Mouse (Mus musculus) thymus, postnatal 0 days (tissue): ENCODE measurements at regions not wholly inside any gene's neighbourhood (a gene's known extent, or its start where the extent isn't known, plus 50 kb on each side); places are given as distances from the start of the nearest gene placed in this dataset.

Experiments
- DNase-seq: peaks from one replicate; pipeline ENCODE4 v3.0.0-alpha.2; 2015; ENCODE audit warnings: low spot score

DNA sequence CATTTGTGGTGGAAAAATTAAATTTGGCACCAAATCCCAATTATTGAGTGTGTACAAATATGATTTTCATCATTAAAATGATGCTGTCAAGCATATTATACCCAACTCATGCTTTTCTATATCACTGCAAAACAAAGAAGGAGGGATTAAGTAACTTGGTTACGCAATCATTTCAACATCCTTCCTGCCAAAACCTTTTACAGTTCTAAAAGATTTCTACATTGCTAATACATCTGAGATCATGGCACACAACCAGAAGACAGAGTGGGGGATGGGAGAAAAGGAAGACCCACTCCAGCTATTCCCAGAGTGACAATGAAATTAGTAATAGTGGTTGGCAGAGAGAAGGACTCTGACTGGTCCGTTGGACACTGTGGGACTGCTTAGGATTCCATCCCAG, 280.3 kb upstream of the Nr2f2 start:
- no peak for DNase-seq

DNA sequence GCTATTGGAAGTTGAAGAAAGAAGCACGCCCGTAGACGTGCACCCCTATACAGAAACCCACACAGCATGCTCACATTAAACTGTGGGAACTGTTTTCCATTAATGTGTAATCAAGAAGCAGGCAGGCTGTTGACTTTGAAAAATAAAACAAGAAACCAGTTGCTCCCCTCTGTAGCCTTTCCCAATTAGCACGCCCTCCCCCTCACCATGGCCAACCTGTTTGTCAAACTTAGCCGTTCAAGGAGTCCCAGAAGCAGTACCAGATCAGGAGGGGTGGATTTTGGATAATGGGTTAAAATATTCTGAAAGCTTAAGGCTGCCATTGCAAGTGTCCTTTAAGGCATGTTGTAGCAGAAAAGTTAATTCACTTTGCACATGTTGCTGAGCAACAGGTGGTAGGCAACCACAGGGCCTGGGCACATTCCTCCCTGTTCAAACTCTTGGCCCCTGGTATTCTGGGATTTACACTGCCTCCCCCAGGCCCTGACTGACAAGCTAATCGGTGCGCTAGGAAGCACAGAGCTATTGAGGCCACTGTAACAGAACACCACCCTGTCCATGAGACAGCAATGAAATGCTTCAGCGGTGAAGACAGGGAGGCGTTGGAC, 277.3 kb upstream of the Nr2f2 start:
- DNase-seq, result no peak

DNA sequence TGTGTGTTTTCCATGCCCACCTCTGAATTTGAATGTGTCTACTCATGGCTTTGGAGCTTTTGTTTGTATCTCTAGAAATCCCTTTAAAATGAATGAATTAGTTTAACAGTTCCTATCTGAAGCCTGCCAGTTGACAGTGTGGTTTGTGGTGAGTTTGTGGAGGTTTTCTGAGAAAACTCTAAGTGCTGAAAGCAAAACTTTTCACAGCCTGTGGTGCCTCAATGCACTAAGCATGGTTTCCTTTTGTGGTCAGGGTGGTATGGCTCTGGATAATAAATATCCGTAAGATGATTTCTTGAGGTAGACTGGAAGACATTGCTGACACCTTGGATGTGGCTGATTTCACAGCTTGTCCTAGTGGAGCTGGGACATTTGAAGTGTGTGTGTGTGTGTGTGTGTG, 276.5 kb upstream of the Nr2f2 start:
- DNase-seq, result no peak

DNA sequence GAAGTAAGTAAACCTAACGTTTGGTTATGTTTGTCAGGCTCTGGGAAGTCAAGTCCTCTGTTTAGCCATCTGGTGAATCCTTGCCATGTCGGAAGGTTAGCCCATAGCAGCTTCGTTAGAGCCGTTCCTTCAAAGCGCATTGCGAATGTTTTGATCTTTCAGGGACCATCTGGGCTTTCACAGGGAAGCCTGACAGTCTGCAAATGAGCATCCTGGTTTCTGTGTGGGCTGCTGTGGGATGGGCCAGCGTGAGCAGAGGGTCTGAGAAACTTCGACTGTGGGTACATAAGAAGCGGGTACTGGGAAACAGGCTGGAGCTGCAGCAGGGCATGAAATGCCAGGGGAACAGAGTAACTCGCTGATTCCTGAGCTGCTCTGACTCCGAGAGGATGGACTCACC, 274.7 kb upstream of the Nr2f2 start:
- no peak for DNase-seq

DNA sequence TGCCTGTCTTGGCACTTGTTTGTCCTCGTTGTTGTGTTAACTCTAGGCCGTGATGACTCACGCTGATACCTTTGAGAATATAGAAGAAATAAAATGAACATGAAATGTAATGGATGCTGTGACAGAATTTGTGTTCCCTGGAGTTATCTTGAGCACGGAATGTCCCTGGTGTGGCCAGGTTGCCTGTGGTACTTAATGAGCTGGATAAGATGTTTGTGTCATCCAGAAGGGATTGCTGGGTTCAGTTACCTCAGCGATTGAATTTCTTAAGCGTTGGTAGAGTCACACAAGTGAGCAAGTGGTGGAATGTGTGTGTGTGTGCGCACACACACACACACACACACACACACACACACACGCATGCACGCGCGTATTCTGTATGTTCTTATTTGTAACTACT, 274.0 kb upstream of the Nr2f2 start:
- no peak for DNase-seq

DNA sequence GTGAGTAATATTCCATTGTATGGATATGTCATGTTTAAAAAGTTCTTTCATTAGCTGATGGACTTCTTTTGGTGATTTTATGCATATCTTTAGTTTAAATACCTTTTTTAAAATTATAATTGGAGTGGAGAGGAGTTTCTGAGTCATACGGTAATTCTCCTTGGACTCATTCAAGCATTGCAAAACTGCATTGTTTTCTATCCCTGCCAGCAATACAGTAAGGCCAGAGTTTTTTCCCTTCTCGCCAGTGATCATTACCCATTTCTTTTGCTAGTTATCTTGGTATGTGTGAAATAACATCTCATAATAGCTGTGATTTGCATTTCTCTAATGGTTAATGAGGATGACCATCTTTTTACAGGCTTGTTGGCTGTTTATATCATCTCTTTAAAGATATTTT, 271.6 kb upstream of the Nr2f2 start:
- no peak for DNase-seq

DNA sequence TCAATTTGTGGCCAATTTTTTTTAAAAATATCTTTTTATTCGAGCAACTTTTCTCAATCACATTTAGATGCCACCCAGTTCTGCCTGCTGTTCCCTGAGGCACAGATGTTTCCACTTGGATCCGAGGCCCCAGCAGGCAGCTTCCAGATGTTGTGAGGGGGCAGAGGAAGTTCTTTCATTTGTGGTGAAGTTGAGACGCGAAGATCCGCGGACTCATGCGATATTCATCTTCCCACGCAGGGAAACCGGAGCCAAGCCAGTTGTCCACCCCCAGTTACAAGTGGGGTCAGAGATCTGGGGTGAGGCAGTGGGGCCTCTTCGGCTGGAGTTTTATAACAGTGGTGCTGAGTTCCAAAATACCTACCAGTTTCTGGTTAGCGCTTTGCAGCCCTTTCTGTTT, 267.5 kb upstream of the Nr2f2 start:
- DNase-seq, result no peak

DNA sequence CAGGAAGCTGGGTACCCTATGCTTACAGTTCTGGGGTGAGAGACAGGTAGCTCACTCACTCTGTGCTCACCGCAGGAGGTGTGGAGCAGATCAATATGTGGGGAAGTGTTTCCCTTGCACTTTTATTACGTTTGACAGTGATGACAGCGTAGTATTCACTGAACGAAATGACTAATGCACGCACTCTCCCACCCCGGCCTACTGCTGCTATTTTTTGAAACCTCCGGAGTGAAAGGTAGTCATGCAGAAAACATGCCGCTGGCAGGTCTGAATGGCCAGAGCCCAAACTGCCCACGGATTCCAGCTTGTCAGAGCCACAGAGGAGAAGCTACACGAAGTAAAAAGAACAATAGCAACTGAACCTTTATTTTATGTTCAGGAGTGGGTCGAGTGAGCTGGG, 267.0 kb upstream of the Nr2f2 start:
- DNase-seq, result no peak

DNA sequence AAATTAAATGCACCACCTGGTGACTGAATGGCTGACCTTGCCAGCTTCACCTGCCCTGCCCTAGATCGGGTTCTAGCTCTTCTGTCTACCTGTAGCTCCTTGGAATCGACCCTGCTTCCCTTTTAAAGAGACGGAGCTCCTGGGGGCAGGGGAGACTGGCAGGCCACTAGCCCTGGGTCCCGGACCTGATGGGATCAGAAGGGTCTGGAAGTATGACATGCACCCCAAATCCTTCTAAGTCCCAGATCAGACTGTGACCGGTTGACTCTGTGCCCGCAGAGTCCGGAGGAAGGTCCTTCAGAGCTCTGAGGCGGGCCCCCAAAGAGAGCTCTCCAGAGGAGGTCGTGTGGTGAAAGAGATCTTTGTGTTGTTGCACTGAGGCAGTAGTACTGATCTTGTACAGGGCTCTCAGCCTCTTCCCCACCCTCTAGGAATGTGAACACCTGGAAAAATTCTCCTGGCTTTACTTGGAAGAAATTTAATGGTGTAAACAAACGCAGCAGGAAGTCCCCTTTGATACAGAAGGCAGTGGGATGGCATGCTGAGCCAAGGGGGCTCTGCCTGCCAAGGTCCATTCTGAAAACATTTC, 259.2 kb upstream of the Nr2f2 start:
- DNase-seq, result no peak

DNA sequence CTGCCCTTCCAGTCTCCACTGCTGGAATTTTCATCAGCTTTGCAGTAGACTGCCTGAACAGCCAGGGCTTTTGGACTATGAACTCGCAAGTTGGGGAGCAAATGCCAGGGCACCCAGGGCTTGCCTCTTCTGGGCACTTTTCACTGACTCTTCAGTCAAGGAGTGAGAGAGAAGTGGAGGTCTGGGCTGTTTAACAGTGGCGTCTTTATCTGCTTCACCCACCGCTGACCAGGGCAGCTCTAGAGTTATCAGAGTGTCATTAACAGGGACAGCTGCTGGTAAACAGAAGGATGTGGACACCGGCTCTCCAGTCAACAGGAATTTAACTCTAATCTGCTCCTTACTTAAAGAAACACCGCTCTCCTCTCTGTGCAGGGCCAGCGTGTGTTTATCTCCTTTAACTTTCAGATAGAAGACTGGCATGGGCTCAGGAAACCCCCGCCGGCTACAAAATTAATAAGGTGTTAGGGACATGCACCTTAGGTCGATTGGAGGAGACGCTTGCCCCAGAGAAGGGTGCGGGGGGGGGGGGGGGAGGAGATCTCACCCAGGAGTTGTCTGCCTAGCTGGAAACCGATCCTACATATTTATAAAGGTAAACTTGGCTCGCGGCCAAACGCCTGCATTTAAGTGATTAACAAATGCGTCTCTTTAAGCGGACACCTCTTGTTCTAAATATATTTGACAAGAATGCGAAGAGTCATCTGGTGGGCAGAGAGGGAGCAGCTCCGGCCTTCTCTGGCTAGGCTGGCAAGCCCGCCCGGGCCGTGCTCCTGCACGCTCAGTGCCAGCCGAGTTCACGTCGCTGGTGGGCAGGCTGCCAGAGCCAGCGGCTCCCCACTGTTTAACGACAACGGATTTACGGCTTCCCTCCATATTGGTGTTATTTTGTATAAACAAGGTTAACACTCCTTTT, 258.4 kb upstream of the Nr2f2 start:
- DNase-seq, result no peak

DNA sequence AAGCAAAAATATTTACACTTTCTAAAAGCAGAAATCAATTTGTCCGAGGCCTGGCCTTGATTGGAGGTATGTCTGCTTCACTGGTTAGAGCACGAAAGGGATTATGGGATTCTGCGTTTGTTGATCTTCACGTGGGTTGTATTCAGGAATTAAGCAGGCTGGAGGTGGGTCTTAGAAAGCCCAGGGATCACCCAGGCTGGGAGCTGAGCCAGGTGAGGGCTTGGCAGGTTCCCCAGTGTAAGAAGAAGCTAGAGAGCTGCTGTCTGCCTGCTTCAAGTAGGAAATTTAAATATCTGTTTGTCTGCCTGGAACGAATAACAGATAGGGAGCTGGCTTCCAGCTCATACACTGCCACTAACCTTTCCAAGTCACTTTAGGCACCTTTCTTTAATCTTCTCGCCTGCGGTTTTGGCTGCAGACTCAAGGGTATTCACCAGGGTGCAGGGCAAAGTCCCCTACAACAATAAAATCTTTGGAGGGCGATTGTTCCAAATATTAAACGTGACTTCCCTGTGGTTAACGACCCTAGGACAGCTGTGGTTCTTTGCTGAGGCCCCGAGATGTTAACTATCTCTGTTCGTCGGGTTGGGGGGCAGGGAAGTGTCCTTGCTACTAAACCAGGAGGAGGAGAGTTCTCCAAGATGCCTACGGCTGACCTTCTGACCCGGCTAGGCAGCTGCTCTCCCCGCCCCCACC, 257.6 kb upstream of the Nr2f2 start:
- no peak for DNase-seq

DNA sequence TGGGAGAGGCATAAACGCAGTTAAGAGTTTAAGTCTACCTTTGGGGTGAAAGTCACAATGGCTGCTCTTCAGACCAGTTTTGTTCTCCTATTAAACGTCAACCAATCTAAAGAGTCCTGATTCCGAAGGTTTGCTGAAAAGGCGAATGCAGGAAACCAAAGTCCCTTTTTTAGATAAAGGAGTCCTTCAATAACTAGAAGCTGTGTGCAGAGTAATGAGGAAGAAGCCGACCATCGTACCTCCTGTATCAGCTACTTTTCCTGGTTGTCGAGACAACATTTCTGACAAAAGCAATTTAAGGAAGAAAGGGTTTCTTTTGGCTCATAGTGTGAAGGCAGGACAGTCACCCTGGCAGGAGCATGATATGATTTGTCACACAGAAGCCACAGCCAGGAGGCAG, 252.9 kb upstream of the Nr2f2 start:
- DNase-seq, result no peak

DNA sequence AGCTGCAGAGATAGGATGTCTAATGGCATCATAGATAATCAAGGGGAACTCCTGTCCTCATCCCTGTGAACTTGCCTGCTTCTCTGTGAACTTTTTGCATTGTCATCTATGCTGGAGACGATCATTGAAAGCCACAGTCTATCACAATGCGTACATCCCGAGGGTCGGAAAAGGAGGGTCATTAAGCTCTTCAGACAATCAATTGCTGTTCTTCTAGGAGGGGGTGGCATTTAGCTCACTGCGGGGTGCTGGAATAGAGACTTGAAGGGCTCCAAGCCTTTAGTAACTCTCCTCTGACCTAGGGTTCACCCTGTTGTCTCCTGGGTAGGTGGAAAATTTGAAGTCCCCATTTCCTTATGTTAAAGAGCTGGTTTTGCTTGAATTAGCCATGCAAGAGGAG, 251.7 kb upstream of the Nr2f2 start:
- no peak for DNase-seq

DNA sequence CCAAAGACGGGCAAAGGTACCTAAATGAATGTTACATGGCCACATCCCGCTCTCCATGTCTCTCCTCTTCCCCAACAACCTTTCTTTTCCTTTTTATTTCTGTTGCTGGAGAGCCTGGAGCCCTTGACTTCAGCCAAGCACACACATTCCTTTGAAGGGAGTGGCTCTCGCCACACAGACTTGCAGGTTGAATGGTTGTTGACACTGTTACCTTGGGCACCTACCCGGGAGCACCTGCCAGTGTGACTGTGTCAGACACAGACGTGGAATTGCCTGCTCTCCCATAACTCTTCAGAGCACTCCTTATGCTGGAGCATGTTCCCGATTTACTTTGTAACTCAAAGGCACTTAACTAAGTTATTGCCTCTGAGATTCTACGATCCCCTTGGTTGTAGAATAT, 240.0 kb upstream of the Nr2f2 start:
- DNase-seq, result no peak

DNA sequence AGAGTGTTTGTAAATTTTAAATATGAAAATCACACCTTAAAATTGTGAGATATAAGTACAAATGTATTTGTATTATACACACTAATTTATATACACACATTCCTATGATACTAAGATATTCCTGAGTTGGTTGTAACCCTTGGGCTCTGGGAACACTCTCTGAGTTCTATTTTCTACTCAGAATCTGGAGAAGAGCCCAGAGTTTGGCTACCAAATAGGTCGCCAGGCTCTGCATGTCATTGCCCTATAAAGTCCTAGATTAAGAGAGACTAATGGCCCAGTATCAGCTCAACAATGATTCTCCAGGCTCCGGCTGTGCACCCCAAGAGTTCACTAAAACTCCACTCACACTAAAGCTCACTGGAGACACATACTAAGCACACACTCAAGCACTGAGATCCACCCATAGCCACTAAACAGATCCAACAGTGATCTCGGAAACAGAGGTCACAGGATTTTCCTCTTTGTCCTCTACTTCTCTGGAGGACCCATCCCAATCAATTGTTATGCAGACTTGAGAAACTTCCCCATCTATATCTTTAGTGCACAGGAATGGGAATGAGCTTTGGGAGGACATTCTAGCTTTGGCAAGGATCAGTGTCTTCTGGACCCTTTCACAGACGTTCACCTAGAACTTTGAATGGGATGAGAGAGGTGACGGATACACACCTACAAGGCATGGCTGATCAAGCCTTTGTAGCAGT, 238.1 kb upstream of the Nr2f2 start:
- DNase-seq, result no peak

DNA sequence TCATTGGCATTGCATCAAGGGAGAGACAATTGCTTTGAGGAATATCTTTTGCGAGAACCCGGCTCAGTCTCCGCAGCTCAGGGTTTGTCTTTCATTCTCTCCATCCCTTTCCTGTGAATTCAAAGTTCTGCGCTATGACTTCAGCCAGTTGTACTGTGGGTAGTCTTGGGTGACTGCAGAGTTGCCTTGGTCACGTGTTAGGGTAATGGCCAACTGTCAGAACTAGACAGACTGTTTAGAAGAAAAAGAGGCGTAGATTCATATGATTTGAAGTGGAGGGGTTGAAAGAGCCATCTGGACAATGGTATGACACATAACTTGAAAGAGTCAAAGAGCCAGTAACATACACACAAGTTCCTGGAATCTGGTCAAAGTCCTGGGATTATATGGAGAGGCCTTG, 226.5 kb upstream of the Nr2f2 start:
- DNase-seq, result no peak

DNA sequence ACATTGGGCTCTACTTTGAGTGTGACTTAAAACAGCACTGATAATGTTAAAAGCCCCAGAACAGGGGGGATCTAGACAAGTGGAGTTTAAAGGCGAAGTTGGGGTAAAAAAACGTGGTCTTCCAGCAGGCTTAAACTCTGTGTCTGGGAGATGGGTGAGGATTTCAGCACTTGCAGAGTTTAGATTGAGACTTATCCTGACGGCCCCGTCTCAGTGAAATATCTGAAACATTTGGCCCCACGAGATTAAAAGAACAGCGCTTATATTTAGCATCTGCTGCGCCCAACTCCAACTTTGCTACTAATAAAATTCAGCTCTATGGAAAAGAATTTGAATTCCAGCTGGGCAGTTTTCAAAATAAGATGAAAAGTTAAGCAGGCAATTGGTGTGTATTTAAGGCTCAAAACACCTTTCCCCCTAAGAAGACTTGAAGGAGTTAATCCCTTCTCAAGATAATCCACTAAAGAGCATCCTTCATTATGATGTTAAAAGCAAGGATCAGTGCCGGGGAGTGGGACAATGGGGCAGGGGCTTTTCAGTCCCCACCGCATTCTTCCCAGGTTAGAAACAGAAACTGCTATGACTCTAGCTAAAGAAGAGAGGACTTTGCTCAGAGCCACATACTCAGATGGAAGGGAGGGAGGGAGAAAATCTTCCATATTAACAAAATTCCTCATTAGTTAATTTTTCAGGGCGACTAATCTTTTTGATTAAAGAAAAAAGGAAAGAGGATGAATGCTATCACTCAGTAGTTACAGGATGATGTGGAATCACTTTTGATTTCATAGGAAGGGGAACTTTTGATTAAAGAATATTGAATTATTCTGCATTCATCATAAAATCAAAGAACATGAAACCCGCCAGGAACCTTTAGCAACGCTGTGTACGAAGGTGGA, 225.1 kb upstream of the Nr2f2 start:
- DNase-seq, result no peak

DNA sequence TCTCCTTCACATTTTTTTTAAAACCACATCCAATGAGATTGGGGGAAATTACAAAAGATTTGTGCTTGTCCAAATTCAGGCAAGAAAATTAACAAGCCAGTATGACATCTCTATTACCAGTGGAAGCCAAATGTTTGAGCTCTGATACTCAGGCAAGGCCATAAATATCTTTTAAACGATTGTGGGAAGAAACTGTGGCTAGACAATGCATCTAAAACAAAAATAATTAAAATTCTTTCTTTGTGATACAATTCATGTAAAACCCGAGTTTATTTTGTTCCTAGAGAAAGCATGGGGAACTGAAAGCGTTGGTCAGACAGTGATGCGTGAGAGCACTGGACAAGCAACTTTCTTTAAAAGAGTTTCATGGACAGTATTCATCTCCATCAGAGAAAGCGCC, 223.2 kb upstream of the Nr2f2 start:
- DNase-seq, result no peak

DNA sequence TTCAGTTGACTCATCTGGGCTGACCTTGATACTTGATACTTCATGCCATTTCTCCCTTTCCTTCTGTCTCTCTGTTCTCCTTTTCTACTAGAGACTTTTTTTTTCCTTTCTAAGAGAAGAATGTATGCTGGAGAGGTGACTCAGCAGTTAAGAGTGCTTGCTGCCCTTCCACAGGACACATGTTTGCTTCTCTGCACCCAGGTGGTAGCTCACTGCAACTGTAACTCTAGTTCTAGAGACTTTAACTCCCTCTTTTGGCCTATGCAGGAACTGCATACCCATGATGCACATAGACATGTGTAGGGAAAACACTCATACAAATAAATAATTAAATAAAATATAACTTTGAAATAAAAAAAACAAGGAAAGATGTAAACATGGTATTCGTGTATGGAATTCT, 221.5 kb upstream of the Nr2f2 start:
- no peak for DNase-seq

DNA sequence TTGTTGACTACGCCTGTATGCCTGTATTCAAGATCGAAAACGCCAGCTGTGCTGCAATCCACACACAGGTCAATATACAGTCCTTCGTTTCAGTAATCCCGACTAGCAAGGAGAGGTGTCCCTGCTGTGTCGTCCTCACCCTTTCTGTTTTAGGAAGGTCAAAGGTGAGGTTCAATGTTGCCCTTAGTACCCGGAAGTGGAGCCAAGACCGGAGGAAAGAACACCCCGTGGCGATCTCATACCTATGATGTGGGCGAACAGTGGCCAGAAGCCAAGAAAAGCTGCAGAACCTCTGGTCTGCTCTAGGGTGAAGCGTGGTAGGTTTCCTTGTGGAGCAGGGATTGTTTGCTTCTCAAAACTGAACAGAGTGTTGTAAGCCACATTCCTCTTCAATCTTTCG, 217.9 kb upstream of the Nr2f2 start:
- DNase-seq, result no peak
